Mouse (Mus musculus): ENCODE measurements around the gene Adgrv1.

DNA sequence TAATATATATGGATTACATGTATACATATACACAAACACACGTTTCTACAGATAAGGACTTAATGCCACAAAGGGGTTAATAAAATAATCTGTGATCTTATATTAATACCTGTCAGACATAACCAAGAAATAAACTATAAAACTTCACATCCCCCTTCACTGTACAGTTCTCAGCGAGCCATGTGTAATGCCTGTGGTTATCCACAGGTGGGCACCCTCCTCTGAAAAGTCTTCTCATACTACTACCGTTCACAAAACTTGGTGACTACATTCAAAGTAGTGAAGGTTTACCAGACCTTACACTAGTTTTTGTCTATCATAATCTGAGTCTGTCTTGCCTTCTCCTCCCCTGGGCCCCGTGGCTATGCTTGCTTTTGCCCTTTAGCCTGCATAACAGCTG, 106.3 kb downstream of the Adgrv1 start:
- TF ChIP-seq CTCF (IDR thresholded peaks at IDR 0.05; ENCODE audit: low read depth), result peak; percentile 69
- no peak for TF ChIP-seq EP300 (optimal IDR thresholded peaks at IDR 0.05)

Data from stomach, postnatal 0 days (tissue).